Mouse (Mus musculus): ENCODE data around the gene Sumo1. TPM values are rescaled to one million over a fixed set of nuclear protein-coding genes. Genes with fewer than 3 reads are reported as not detected.

Sumo1 gene
- polyA plus RNA-seq, 1 experiment from 2014 or later, result 320 TPM

DNA sequence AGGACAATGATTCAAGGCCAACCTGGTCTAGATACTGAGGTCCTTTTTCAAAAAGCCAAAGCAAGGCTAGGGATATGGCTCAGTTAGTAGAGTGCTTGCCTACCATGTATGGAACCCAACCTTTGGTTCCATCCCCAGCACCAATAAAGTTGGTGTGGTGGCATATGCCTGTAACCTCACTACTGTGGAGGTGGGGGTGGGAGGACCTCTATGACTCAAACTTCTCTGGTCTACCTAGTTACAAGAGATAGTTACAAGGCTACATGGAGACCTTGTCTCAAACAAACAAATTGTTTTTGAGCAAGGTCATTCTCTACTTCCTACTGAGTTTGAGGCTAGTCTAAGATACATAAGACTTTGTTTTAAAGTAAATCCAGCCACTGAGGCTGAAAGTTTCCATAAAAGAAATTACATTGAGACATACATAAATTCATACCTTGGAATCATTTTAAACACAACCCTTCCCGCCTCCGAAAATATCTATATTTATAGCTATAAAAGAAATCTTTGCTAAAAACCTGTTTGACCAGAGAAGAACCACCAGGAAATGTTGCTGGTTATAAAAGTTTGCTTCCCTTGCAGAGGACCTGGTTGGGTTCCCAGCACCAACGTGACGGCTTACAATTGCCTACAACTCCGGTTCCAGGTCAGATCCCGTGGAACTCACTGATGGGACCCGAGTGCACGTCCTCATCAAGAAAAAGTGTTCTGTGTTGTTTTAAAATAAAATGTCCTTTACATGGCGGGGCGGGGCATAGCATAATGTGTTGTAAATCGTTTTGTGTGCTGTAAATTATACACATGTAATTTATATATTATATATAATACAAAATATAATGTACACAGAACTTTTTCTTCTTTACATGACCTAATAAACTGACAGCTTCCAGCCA lies 13.5 kb upstream of the Sumo1 start:
- Histone ChIP-seq H3K27ac (ENCODE audit: low read length) (peak overlapping the region; percentile 88), H3K4me2 (ENCODE audit: low read depth, low read length) (peak overlapping the region; percentile 79), H3K9me3 (replicated peaks; ENCODE audit: control insufficient read depth, low read length) (no peaks in the 10 kb centered on the region), H3K36me3 (ENCODE audit: control insufficient read depth, insufficient read depth, low read length) (no peaks in the 10 kb centered on the region), H3K4me3 (replicated peaks; ENCODE audit: low read length) (peak overlapping the region; percentile 94), H3K9ac (ENCODE audit: low read length) (peak overlapping the region; percentile 72), H3K27me3 (ENCODE audit: control insufficient read depth, insufficient read depth, low read length) (no peaks in the 10 kb centered on the region), H3K4me1 (ENCODE audit: control insufficient read depth, insufficient read depth, low read length) (peaks cover 16% of the 10 kb centered on the region)
- peak; percentile 42; the same call in 1 of the 2 replicates for ATAC-seq (ENCODE audit: insufficient read depth, low FRiP score)
- 8% methylated on average over 11 of the region's 11 CpGs for WGBS

DNA sequence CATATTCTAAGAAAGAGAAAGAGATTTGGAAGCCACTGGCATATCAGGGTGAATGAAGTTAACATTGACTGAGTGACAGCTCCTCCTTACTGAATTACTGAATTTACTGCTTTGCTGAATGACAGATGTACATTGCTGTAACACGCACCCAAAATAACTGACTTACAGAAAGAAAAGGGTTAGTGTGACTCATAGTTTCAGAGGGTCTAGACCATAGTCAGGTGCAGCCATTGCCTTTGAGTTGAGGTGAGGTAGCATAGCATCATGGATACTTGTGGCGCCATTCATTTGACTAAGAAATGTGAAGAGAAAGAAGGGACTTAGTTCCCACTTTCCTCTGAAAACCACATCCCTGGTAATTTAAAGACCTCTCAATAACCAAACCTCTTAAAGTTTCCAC lies 3.0 kb upstream of the Sumo1 start:
- Histone ChIP-seq H3K27me3 (ENCODE audit: control insufficient read depth, insufficient read depth, low read length) (no peaks in the 10 kb centered on the region), H3K36me3 (ENCODE audit: control insufficient read depth, insufficient read depth, low read length) (no peaks in the 10 kb centered on the region), H3K9ac (ENCODE audit: low read length) (no peak overlapping the region), H3K9me3 (replicated peaks; ENCODE audit: control insufficient read depth, low read length) (no peaks in the 10 kb centered on the region), H3K4me1 (ENCODE audit: control insufficient read depth, insufficient read depth, low read length) (peaks cover 3% of the 10 kb centered on the region), H3K4me2 (ENCODE audit: low read depth, low read length) (no peak overlapping the region), H3K27ac (ENCODE audit: low read length) (no peak overlapping the region), H3K4me3 (replicated peaks; ENCODE audit: low read length) (no peak overlapping the region)
- no peak for ATAC-seq (ENCODE audit: insufficient read depth, low FRiP score)
- WGBS, result 94% methylated on average over 2 of the region's 2 CpGs

DNA sequence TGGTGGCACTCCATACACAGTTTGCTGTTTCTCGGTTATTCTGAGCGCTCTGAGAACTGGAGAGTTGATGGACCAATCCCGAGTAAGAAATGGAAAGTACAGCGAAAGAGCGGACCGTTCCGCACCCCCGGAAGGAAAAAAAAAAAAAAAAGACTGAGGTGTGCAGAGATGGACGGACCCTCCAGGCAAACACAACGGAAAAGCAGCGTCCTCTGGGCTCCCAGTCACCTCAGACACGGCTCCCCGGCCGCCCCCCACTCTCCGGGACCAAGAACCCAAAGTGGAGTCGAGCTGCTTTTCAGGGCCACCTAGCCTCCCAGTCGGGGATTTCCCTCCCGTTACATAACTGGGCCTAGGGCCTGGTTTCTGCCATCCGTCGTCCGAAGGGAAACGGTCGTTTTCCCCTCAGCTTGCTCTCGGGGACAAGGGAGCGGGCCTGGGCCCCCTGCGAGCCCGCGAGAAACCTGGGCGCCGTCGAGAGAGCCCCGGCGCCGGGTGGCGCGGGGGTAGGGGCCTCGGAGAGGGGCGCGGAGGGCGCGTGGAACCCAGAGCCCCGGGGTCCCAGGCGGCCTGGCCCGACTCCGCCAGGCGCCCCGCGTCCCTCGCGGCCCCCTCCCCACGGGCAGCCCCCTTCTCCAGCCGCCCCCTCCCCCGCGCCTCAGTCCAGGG lies 538 bp downstream of the Sumo1 start:
- Histone ChIP-seq H3K27me3 (ENCODE audit: control insufficient read depth, insufficient read depth, low read length) (no peaks in the 10 kb centered on the region), H3K4me3 (replicated peaks; ENCODE audit: low read length) (peak overlapping the region; percentile 99), H3K9me3 (replicated peaks; ENCODE audit: control insufficient read depth, low read length) (no peaks in the 10 kb centered on the region), H3K4me1 (ENCODE audit: control insufficient read depth, insufficient read depth, low read length) (peaks cover 7% of the 10 kb centered on the region), H3K9ac (ENCODE audit: low read length) (peak overlapping the region; percentile 98), H3K27ac (ENCODE audit: low read length) (peak overlapping the region; percentile 93), H3K4me2 (ENCODE audit: low read depth, low read length) (peak overlapping the region; percentile 67), H3K36me3 (ENCODE audit: control insufficient read depth, insufficient read depth, low read length) (no peaks in the 10 kb centered on the region; the same call in 1 of the 2 replicates)
- ATAC-seq (ENCODE audit: insufficient read depth, low FRiP score), result peak; percentile 68; the same call in 1 of the 2 replicates
- under 1% methylated on average over 45 of the region's 54 CpGs for WGBS

DNA sequence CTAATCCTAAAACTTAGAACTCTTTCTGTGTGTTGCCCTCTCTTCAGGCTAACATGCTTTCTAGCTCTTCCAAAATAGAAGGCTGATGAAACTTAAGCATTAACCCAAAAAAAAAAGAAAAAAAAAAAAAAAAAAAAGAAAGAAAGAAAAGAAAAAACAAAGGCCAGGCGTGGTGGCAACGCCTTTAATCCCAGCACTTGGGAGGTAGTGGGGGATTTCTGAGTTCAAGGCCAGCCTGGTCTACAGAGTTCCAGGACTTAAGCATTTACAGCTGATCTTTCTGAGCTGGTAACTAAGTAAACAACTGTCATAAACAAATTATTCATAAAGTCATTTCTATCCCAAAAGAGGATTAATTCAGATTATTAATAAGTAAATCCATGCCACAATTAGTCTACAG lies 1.8 kb downstream of the Sumo1 start:
- no peak overlapping the region for H3K27ac ChIP-seq (ENCODE audit: low read length)
- H3K27me3 ChIP-seq (ENCODE audit: control insufficient read depth, insufficient read depth, low read length), result no peaks in the 10 kb centered on the region
- H3K4me2 ChIP-seq (ENCODE audit: low read depth, low read length), result peak overlapping the region; percentile 67
- H3K4me3 ChIP-seq (replicated peaks; ENCODE audit: low read length), result no peak overlapping the region
- no peak overlapping the region for H3K9ac ChIP-seq (ENCODE audit: low read length)
- H3K4me1 ChIP-seq (ENCODE audit: control insufficient read depth, insufficient read depth, low read length), result peaks cover 7% of the 10 kb centered on the region
- H3K9me3 ChIP-seq (replicated peaks; ENCODE audit: control insufficient read depth, low read length), result no peaks in the 10 kb centered on the region
- 76% methylated on average over 2 of the region's 2 CpGs for WGBS
- no peaks in the 10 kb centered on the region; the same call in 1 of the 2 replicates for H3K36me3 ChIP-seq (ENCODE audit: control insufficient read depth, insufficient read depth, low read length)
- no peak for ATAC-seq (ENCODE audit: insufficient read depth, low FRiP score)

DNA sequence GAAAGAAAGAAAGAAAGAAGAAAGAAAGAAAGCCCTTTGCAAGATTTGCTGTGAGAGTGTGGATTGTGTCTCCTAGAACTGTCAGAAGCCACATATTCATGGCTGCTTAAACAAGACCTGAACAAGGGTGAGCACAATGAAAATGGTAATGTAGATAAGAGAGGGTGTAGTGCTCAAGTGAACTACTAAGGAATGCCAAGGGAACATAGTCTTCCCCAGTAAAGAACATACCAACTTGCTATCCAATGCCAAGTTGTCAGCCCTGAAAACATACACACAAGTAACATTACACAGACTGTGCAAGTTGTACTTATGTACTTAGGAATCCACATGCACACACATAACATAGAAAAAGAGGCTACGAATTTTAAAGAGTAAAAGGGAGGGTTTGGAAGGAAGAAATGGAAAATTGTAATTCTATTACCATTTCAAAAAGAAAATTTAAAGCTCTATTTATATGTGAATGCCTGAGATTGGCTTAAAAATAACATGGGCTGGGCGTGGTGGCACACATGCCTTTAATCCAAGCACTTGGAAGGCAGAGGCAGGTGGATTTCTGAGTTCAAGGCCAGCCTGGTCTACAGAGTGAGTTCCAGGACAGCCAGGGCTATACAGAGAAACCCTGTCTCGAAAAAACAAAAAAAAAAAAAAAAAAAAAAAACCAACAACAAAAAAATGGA lies 7.0 kb downstream of the Sumo1 start:
- Histone ChIP-seq H3K36me3 (ENCODE audit: control insufficient read depth, insufficient read depth, low read length) (no peaks in the 10 kb centered on the region; the same call in 1 of the 2 replicates), H3K4me3 (replicated peaks; ENCODE audit: low read length) (no peak overlapping the region), H3K27ac (ENCODE audit: low read length) (no peak overlapping the region), H3K9ac (ENCODE audit: low read length) (no peak overlapping the region), H3K9me3 (replicated peaks; ENCODE audit: control insufficient read depth, low read length) (no peaks in the 10 kb centered on the region), H3K4me2 (ENCODE audit: low read depth, low read length) (no peak overlapping the region), H3K27me3 (ENCODE audit: control insufficient read depth, insufficient read depth, low read length) (no peaks in the 10 kb centered on the region), H3K4me1 (ENCODE audit: control insufficient read depth, insufficient read depth, low read length) (peaks cover 3% of the 10 kb centered on the region)
- 85% methylated on average over 3 of the region's 3 CpGs for WGBS
- ATAC-seq (ENCODE audit: insufficient read depth, low FRiP score), result no peak

DNA sequence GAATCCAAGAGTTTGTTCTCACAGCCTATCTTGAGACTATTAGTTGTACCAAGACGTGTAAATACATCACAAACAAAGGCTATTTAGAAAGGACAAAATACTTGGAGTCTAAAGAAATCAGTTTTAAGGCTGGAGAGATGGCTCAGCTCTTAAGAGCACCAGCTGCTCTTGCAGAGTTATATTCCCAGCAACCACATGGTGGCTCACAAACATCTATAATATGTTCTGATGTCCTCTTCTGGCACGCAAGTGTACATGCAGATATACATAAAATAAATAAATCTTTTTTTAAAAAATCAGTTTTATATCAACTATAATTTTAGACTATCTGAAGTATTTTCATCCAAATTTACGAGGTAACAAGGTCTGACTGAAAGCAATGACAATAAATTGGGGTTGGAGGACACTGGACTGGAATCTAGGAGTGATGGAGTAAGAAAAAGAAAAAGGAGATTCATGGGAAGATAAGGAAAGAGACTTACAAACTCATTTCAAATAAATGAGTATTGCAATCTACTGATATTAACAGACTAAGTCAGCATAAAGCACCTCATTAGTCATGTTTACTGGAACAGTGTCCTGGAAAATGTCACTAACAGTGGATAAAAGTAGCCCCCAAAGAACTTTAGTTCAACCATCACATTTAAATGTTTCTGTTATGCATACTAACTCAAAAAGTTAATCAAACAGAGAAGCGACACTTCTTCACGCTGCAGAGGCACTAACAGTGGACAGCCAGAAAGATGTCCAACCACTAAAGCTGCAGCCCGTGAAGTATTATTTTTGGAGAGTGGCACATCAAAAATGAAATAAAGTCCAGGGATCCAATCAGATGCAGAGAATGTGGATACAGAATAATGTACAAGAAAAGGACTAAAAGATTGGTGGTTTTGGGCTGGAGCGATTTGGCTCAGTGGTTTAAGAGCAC lies 14.1 kb downstream of the Sumo1 start:
- Histone ChIP-seq H3K27ac (ENCODE audit: low read length) (no peak overlapping the region), H3K27me3 (ENCODE audit: control insufficient read depth, insufficient read depth, low read length) (no peaks in the 10 kb centered on the region), H3K9me3 (replicated peaks; ENCODE audit: control insufficient read depth, low read length) (no peaks in the 10 kb centered on the region), H3K9ac (ENCODE audit: low read length) (no peak overlapping the region), H3K36me3 (ENCODE audit: control insufficient read depth, insufficient read depth, low read length) (peaks cover 6% of the 10 kb centered on the region; the same call in 1 of the 2 replicates), H3K4me3 (replicated peaks; ENCODE audit: low read length) (no peak overlapping the region), H3K4me2 (ENCODE audit: low read depth, low read length) (no peak overlapping the region), H3K4me1 (ENCODE audit: control insufficient read depth, insufficient read depth, low read length) (no peaks in the 10 kb centered on the region)
- ATAC-seq (ENCODE audit: insufficient read depth, low FRiP score), result no peak
- 76% methylated on average over 7 of the region's 7 CpGs for WGBS

DNA sequence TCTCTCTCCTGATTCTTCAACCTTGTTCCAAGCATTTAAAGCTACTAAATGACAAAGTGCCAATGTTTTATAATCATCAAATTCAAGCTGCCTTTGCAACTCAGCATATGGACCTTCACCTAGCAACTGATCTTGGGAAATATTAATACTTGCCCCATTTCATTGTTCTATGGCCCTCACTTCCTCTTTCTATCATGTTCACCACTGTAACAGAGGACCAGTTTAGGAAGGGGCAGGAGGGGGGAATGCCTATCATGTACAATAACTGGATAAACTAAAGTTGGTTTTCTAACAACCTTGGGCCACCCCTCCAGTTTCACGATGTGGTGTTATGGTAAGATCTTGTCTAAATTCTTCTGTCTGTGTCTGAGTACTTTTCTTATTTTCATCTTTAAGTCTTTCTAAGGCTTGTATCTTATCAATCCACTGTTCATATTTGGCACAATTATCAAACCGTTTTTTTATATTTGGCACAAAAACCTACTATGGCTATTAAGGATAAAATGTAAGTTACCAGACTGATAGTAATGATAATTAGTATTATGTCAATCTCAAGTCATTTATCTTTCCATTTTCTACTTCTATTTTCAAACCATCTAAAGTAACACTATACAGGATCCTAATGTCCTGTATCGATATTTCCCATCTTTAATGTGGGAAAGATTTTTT lies 17.3 kb downstream of the Sumo1 start:
- no peak for ATAC-seq (ENCODE audit: insufficient read depth, low FRiP score)
- Histone ChIP-seq H3K4me2 (ENCODE audit: low read depth, low read length) (no peak overlapping the region), H3K27me3 (ENCODE audit: control insufficient read depth, insufficient read depth, low read length) (no peaks in the 10 kb centered on the region), H3K9me3 (replicated peaks; ENCODE audit: control insufficient read depth, low read length) (no peaks in the 10 kb centered on the region), H3K4me3 (replicated peaks; ENCODE audit: low read length) (no peak overlapping the region), H3K9ac (ENCODE audit: low read length) (no peak overlapping the region), H3K27ac (ENCODE audit: low read length) (no peak overlapping the region), H3K36me3 (ENCODE audit: control insufficient read depth, insufficient read depth, low read length) (peaks cover 9% of the 10 kb centered on the region; the same call in 1 of the 2 replicates), H3K4me1 (ENCODE audit: control insufficient read depth, insufficient read depth, low read length) (no peaks in the 10 kb centered on the region)
- 93% methylated on average over 3 of the region's 3 CpGs for WGBS

DNA sequence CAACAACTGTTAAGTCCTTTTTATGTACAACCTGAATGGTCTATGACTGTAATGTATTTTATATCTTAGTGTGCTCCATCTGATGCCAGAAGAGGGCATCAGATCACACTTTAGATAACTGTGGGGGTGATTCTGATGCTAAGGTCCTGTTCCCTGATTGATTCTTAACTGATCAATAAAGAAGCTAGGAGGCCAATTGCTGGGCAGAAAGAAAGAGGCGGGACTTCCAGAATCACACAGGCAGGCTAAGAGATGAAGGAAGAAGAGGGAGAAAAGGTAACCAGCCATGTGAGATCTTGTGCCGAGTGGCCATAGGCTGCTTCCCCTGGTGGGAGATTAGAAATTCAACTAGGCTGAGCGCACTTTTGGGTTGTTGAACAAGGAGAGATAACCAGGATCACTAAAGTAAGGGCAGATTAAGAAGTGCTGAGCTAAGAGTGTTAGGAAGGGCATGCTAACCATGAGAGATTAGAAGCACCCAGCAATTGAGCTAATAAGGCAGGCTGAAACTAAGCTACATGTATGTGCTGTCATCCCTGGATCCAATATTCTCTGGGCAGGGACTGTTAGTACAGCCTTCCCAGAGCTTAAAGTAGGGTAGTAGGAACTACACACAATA lies 19.3 kb downstream of the Sumo1 start:
- no peaks in the 10 kb centered on the region for H3K4me1 ChIP-seq (ENCODE audit: control insufficient read depth, insufficient read depth, low read length)
- no peak for ATAC-seq (ENCODE audit: insufficient read depth, low FRiP score)
- H3K9ac ChIP-seq (ENCODE audit: low read length), result no peak overlapping the region
- no peaks in the 10 kb centered on the region for H3K27me3 ChIP-seq (ENCODE audit: control insufficient read depth, insufficient read depth, low read length)
- no peak overlapping the region for H3K4me2 ChIP-seq (ENCODE audit: low read depth, low read length)
- H3K27ac ChIP-seq (ENCODE audit: low read length), result no peak overlapping the region
- no peaks in the 10 kb centered on the region for H3K9me3 ChIP-seq (replicated peaks; ENCODE audit: control insufficient read depth, low read length)
- 83% methylated on average over 3 of the region's 3 CpGs for WGBS
- peaks cover 15% of the 10 kb centered on the region; the same call in 1 of the 2 replicates for H3K36me3 ChIP-seq (ENCODE audit: control insufficient read depth, insufficient read depth, low read length)
- no peak overlapping the region for H3K4me3 ChIP-seq (replicated peaks; ENCODE audit: low read length)

Data from stomach, embryonic 16.5 days (tissue).